Mouse (Mus musculus): ENCODE measurements around the gene Nfkbid. TPM values are rescaled to one million over a fixed set of nuclear protein-coding genes. Genes with fewer than 3 reads are reported as not detected.
A peak's percentile ranks its signal among the peaks of the same experiment; 100 is the strongest.

The Nfkbid gene
- polyA plus RNA-seq, 1 experiment from 2014 or later: 1.8 TPM

GRCm38 (mm10) chr7:30434701-30435100 is 13.2 kb downstream of the Nfkbid start:
- Histone ChIP-seq H3K36me3 (replicated peaks) (no peaks in the 10 kb centered on the region; the same call in 1 of the 2 replicates), H3K4me1 (no peaks in the 10 kb centered on the region), H3K9me3 (no peaks in the 10 kb centered on the region), H3K4me3 (no peak overlapping the region), H3K27me3 (replicated peaks; ENCODE audit: low read depth, poor library complexity, severe bottlenecking) (peaks cover 45% of the 10 kb centered on the region), H3K27ac (replicated peaks) (no peak overlapping the region)
- WGBS: 72% methylated on average over 10 of the region's 10 CpGs
- DNase-seq (ENCODE audit: low spot score): no peak

DNA sequence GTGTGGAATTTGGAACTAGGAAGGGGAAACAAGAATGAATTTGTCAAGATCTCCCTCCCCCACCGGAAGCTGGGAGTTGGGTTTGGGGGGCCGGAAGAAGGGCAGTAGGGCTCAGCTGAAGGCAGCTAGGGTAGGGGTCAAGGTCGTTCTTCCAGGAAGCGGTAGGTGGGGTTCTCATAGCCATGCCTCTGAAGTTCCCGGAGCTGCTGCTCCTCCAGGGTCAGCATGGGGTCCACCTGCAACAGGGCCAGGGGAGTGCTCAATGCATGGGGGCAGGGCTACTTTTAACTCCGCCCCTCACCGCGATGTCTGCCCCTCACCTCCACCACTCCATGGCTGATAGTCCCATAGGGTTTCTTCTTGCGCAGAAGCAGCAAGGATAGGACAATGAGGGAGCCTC is 13.6 kb downstream of the Nfkbid start:
- no peak overlapping the region for H3K27ac ChIP-seq (replicated peaks)
- H3K4me3 ChIP-seq: no peak overlapping the region
- H3K4me1 ChIP-seq: no peaks in the 10 kb centered on the region
- no peaks in the 10 kb centered on the region; the same call in 1 of the 2 replicates for H3K36me3 ChIP-seq (replicated peaks)
- H3K9me3 ChIP-seq: no peaks in the 10 kb centered on the region
- DNase-seq (ENCODE audit: low spot score): no peak
- WGBS: 49% methylated on average over 9 of the region's 9 CpGs
- peaks cover 49% of the 10 kb centered on the region for H3K27me3 ChIP-seq (replicated peaks; ENCODE audit: low read depth, poor library complexity, severe bottlenecking)

- Histone ChIP-seq H3K36me3 (replicated peaks) (no peaks in the 10 kb centered on the region; the same call in 1 of the 2 replicates), H3K9me3 (no peaks in the 10 kb centered on the region), H3K4me1 (no peaks in the 10 kb centered on the region), H3K27me3 (replicated peaks; ENCODE audit: low read depth, poor library complexity, severe bottlenecking) (peaks cover 66% of the 10 kb centered on the region), H3K27ac (replicated peaks) (no peak overlapping the region), H3K4me3 (0 out of 2 replicates have a peak overlapping the region, but pooled peaks have one; percentile 2)
- 12% methylated on average over 10 of the region's 10 CpGs for WGBS
- DNase-seq (ENCODE audit: low spot score): no peak
Measured at GRCm38 (mm10) chr7:30436879-30437278, 15.3 kb downstream of the Nfkbid start.

- WGBS: 79% methylated on average over 13 of the region's 13 CpGs
- no peak overlapping the region for H3K27ac ChIP-seq (replicated peaks)
- peaks cover 3% of the 10 kb centered on the region; the same call in 1 of the 2 replicates for H3K36me3 ChIP-seq (replicated peaks)
- H3K9me3 ChIP-seq: no peaks in the 10 kb centered on the region
- no peak for DNase-seq (ENCODE audit: low spot score)
- H3K4me1 ChIP-seq: peaks cover 9% of the 10 kb centered on the region
- no peak overlapping the region for H3K4me3 ChIP-seq
- H3K27me3 ChIP-seq (replicated peaks; ENCODE audit: low read depth, poor library complexity, severe bottlenecking): peaks cover 93% of the 10 kb centered on the region
Measured at GRCm38 (mm10) chr7:30439734-30440133, 18.2 kb downstream of the Nfkbid start.

DNA sequence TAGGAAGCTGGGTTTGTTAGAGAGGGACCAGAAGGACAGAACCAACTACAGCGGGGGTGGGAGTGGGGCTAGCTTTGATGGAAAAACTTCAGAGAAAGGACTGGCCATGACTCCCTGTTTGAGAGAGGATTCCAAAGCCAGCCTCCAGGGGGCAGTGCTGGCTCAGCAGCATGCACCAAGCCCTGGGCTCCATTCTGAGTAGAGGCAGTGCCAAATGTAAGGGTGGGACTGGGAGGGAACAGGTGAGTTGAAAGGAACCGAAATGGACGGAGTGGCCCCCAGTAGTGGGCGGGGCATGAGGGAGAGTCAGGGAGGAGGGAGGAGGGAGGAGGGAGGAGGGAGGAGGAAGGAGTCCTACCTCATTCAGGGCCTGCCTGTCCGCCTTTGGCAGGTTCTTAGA is 19.2 kb downstream of the Nfkbid start:
- H3K36me3 ChIP-seq (replicated peaks): peaks cover 3% of the 10 kb centered on the region; the same call in 1 of the 2 replicates
- H3K4me3 ChIP-seq: no peak overlapping the region
- H3K27ac ChIP-seq (replicated peaks): no peak overlapping the region
- peaks cover 19% of the 10 kb centered on the region for H3K4me1 ChIP-seq
- no peaks in the 10 kb centered on the region for H3K9me3 ChIP-seq
- peaks cover 93% of the 10 kb centered on the region for H3K27me3 ChIP-seq (replicated peaks; ENCODE audit: low read depth, poor library complexity, severe bottlenecking)
- WGBS: 28% methylated on average over 4 of the region's 5 CpGs
- DNase-seq (ENCODE audit: low spot score): peak; percentile 63

- H3K4me1 ChIP-seq: peaks cover 22% of the 10 kb centered on the region
- H3K36me3 ChIP-seq (replicated peaks): peaks cover 3% of the 10 kb centered on the region; the same call in 1 of the 2 replicates
- H3K4me3 ChIP-seq: peak overlapping the region; percentile 78; the same call in 1 of the 2 replicates
- DNase-seq (ENCODE audit: low spot score): no peak
- H3K9me3 ChIP-seq: peaks cover 9% of the 10 kb centered on the region; the same call in 1 of the 2 replicates
- 25% methylated on average over 9 of the region's 9 CpGs for WGBS
- H3K27ac ChIP-seq (replicated peaks): no peak overlapping the region
- H3K27me3 ChIP-seq (replicated peaks; ENCODE audit: low read depth, poor library complexity, severe bottlenecking): peaks cover 88% of the 10 kb centered on the region
Measured at GRCm38 (mm10) chr7:30443696-30444095, 22.2 kb downstream of the Nfkbid start.

GRCm38 (mm10) chr7:30444154-30444970 is 22.8 kb downstream of the Nfkbid start:
- Histone ChIP-seq H3K27ac (replicated peaks) (peak overlapping the region; percentile 80), H3K27me3 (replicated peaks; ENCODE audit: low read depth, poor library complexity, severe bottlenecking) (peaks cover 82% of the 10 kb centered on the region), H3K4me1 (peaks cover 22% of the 10 kb centered on the region), H3K36me3 (replicated peaks) (peaks cover 3% of the 10 kb centered on the region; the same call in 1 of the 2 replicates), H3K4me3 (peak overlapping the region; percentile 78), H3K9me3 (peaks cover 9% of the 10 kb centered on the region; the same call in 1 of the 2 replicates)
- peak; percentile 66 for DNase-seq (ENCODE audit: low spot score)
- WGBS: under 1% methylated on average over 38 of the region's 38 CpGs

DNA sequence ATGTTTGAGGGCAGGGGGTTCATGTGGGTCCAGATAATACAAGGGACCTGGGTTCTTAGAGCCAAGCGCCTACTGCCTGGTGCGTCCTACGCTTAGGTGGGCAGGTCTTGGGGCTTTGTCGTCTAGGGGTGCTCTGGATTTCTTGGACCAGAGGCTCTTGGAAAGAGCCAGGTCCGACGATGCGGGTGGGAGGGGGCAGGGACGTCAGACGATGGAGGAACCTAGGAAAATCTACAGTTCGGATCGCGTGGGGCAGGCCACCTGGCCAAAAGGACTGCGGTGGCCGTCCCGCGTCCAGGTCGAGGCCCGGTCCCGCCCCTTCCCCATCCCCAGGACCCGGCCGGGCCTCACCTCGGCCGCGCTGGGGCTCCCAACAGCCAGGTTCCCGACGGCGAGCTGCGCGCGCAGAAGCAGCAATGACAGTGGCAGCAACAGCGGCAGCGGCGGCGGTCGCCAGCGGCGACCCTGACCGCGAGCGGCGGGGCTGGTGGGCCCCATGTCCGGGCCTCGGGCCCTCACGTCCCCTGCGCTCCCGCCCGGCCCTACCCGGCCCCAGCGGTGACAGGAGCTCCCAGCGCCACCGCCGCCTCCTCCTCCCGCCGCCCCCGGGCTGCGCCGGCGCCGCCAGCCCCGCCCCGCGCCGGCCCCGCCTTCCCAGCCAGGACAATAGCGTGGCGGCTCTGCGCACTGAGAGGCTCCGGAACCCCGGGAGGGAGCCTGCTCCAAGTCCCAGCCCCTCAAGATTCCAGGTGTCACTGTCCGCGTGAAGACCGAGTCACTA is 23.6 kb downstream of the Nfkbid start, which contains the start of gene Aplp1:
TSS of gene Aplp1 (minus strand) at position 565 of the 781 bp plus-strand sequence.
- Histone ChIP-seq H3K4me1 (peaks cover 22% of the 10 kb centered on the region), H3K4me3 (peak within 1 kb of the TSS; percentile 78), H3K9me3 (peaks cover 9% of the 10 kb centered on the region; the same call in 1 of the 2 replicates), H3K27me3 (replicated peaks; ENCODE audit: low read depth, poor library complexity, severe bottlenecking) (peaks cover 82% of the 10 kb centered on the region), H3K27ac (replicated peaks) (peak within 1 kb of the TSS; percentile 80), H3K36me3 (replicated peaks) (peaks cover 3% of the 10 kb centered on the region; the same call in 1 of the 2 replicates)
- WGBS: under 1% methylated on average over 72 of the region's 72 CpGs
- DNase-seq (ENCODE audit: low spot score): peak; percentile 81

DNA sequence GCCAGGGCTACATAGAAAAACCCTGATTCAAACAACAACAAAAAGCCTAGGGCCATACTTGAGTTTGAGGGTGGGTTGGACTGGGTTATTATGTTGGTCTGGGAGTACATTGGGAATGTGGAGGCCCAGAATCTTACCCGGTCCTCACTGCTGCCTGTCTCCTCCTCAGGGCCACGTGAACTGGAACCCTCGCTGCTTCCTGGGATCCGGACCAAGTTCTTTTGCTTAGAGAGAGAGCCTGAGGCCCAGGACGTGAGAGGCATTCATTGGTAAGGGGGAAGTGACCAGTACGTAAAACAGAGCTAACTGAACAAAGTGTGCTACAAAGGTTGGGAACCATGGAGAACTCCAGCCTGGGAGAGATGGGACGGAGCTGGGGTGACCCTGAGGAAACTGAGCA is 28.7 kb downstream of the Nfkbid start:
- Histone ChIP-seq H3K4me3 (no peak overlapping the region), H3K27ac (replicated peaks) (no peak overlapping the region), H3K36me3 (replicated peaks) (no peaks in the 10 kb centered on the region), H3K4me1 (peaks cover 13% of the 10 kb centered on the region), H3K9me3 (peaks cover 9% of the 10 kb centered on the region; the same call in 1 of the 2 replicates), H3K27me3 (replicated peaks; ENCODE audit: low read depth, poor library complexity, severe bottlenecking) (peaks cover 82% of the 10 kb centered on the region)
- WGBS: 77% methylated on average over 7 of the region's 7 CpGs
- no peak for DNase-seq (ENCODE audit: low spot score)

DNA sequence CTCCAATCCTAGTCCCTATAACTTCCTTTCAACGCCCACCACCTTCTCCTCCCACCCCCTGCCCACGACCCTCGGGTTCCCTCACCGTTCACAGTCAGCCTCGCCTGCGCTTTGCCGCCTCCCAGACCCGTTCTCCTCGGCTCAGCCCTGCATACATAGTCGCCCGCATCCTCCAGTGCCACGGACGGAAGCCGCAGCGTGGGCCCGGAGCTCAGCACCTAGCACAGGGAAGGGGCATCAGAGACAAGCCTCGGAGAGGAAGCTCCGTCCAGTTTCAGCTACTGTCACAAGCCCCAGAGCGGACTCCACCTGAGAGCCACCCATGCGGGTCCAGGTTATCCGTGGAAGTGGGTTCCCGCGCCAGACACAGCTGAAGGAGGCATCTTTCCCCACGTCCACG is 31.8 kb downstream of the Nfkbid start:
- H3K27me3 ChIP-seq (replicated peaks; ENCODE audit: low read depth, poor library complexity, severe bottlenecking): peaks cover 90% of the 10 kb centered on the region
- H3K36me3 ChIP-seq (replicated peaks): no peaks in the 10 kb centered on the region
- H3K27ac ChIP-seq (replicated peaks): no peak overlapping the region
- 15% methylated on average over 25 of the region's 25 CpGs for WGBS
- H3K9me3 ChIP-seq: no peaks in the 10 kb centered on the region
- H3K4me3 ChIP-seq: no peak overlapping the region
- peaks cover 25% of the 10 kb centered on the region for H3K4me1 ChIP-seq
- no peak for DNase-seq (ENCODE audit: low spot score)

DNA sequence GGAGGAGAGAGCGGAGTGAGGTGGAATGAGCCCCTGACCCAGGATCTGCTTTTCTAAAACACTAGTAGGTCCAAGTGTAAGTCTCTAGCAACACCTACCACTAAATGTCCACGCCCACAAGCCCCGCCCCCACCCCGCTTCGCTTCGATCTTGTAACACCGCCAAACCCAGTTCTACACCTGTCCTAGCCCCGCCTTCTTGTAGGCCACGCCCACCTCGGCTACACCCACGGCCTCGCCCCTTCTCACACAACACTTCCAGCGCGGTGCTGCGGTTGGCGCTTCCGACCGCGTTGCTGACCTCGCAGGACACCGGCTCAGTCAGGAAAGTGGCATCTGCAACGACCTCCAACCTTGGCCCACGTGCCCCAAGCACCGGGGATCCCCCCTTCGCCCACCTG is 32.2 kb downstream of the Nfkbid start:
- Histone ChIP-seq H3K27ac (replicated peaks) (no peak overlapping the region), H3K9me3 (no peaks in the 10 kb centered on the region), H3K27me3 (replicated peaks; ENCODE audit: low read depth, poor library complexity, severe bottlenecking) (peaks cover 92% of the 10 kb centered on the region), H3K36me3 (replicated peaks) (no peaks in the 10 kb centered on the region), H3K4me1 (peaks cover 26% of the 10 kb centered on the region), H3K4me3 (peak overlapping the region; percentile 29; the same call in 1 of the 2 replicates)
- no peak for DNase-seq (ENCODE audit: low spot score)
- WGBS: 2% methylated on average over 25 of the region's 25 CpGs

DNA sequence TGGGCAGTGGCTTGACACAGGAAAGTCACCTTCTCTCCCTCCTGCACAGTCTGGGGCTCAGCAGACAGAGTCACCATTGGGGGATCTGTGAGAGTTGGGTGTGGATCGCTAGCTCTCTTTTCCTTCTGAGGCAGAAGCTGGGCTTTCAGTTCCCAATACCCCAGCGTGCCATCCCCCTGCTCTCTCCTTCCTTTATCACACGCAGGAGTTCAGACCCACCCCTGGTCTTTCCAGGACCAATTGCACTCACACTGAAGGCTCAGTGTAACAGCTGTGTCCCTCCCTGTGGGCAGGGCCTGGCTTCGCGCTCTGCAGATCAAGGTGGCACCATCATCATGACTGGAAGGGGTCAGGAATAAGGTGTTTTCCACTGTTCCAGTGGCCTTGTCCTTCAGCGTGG is 32.7 kb downstream of the Nfkbid start:
- H3K36me3 ChIP-seq (replicated peaks): no peaks in the 10 kb centered on the region
- no peaks in the 10 kb centered on the region for H3K9me3 ChIP-seq
- no peak overlapping the region for H3K4me3 ChIP-seq
- peaks cover 26% of the 10 kb centered on the region for H3K4me1 ChIP-seq
- DNase-seq (ENCODE audit: low spot score): no peak
- peaks cover 97% of the 10 kb centered on the region for H3K27me3 ChIP-seq (replicated peaks; ENCODE audit: low read depth, poor library complexity, severe bottlenecking)
- no peak overlapping the region for H3K27ac ChIP-seq (replicated peaks)
- WGBS: 9% methylated on average over 6 of the region's 6 CpGs
